Mouse (Mus musculus) thymus, adult 2 months (tissue): ENCODE results near the gene Fbxo47. TPM values are rescaled to one million over a fixed set of nuclear protein-coding genes. Genes with fewer than 3 reads are reported as not detected.

ENCODE experiments used
- DNase-seq: peaks from one replicate; pipeline ENCODE4 v3.0.0; 2021
- H3K27ac ChIP-seq: fragments of 200-500 bp; 2 replicates; pipeline ENCODE4 v1.5.1; 2012; ENCODE audit warnings: low read length, control low read depth; ENCODE audit not compliant: control insufficient read depth, insufficient read depth
- H3K27me3 ChIP-seq: fragments of 200-500 bp; 2 replicates; pipeline ENCODE4 v1.6.1; 2012; ENCODE audit warnings: mild to moderate bottlenecking, low read length, moderate library complexity, mixed read lengths; ENCODE audit not compliant: control insufficient read depth, insufficient read depth
- H3K36me3 ChIP-seq: fragments of 200-500 bp; 2 replicates; pipeline ENCODE4 v1.6.1; 2012; ENCODE audit warnings: mild to moderate bottlenecking, low read length, moderate library complexity; ENCODE audit not compliant: control insufficient read depth, insufficient read depth
- H3K4me1 ChIP-seq: fragments of 200-500 bp; replicated peaks from 2 replicates; pipeline ENCODE4 v1.6.1; 2012; ENCODE audit warnings: low read length; ENCODE audit not compliant: control insufficient read depth, insufficient read depth
- H3K4me3 ChIP-seq: fragments of 200-500 bp; 2 replicates; pipeline ENCODE4 v1.5.1; 2012; ENCODE audit warnings: mild to moderate bottlenecking, low read length, control low read depth, moderate library complexity; ENCODE audit not compliant: control insufficient read depth, insufficient read depth
- CTCF ChIP-seq: fragments of 200-500 bp; IDR thresholded peaks from 2 replicates; pipeline ENCODE4 v1.5.1; 2012; ENCODE audit warnings: mild to moderate bottlenecking, control low read depth, low read length, moderate library complexity, borderline replicate concordance; ENCODE audit not compliant: control insufficient read depth, poor library complexity, insufficient read depth; ENCODE audit errors: extremely low read depth
- POLR2A ChIP-seq: fragments of 200-500 bp; IDR thresholded peaks from 2 replicates; pipeline ENCODE4 v1.6.1; 2012; ENCODE audit warnings: mild to moderate bottlenecking, low read length, control low read depth, moderate library complexity; ENCODE audit not compliant: control insufficient read depth, poor library complexity, insufficient read depth; ENCODE audit errors: extremely low read depth
- WGBS: fragments of 180-500 bp; shearing (Covaris S2); methylation state at CpG from one replicate; pipeline ENCODE4 v1.1.7; 2018; 5-methylcytosine and 5-hydroxymethylcytosine counted together
- polyA plus RNA-seq: library from polyadenylated mRNA; depleted of rRNA; stranded (reverse); fragments of >200 nt; gene quantifications from 2 replicates; pipeline ENCODE4 v1.2.3, GENCODE M21; 2012; rRNA removed

The Fbxo47 gene
- polyA plus RNA-seq, 1 experiment: 0.19 TPM

- no peak for DNase-seq
- 21% methylated on average over 6 of the region's 6 CpGs for WGBS
- Histone ChIP-seq H3K36me3 (no peaks in the 10 kb centered on the region), H3K27me3 (no peaks in the 10 kb centered on the region), H3K4me3 (no peak overlapping the region), H3K4me1 (peaks cover 64% of the 10 kb centered on the region), H3K27ac (peak overlapping the region; percentile 37; the same call in 1 of the 2 replicates)
- TF ChIP-seq POLR2A (no peak), CTCF (no peak)
These were observed 76.3 kb downstream of the Fbxo47 start for GRCm38 (mm10) chr11:97807626-97808025.

- no peak for DNase-seq
- no peak for TF ChIP-seq POLR2A
- no peak for TF ChIP-seq CTCF
- no peak overlapping the region for H3K27ac ChIP-seq
- no peaks in the 10 kb centered on the region for H3K27me3 ChIP-seq
- no peaks in the 10 kb centered on the region for H3K36me3 ChIP-seq
- H3K4me3 ChIP-seq: no peak overlapping the region
- peaks cover 66% of the 10 kb centered on the region for H3K4me1 ChIP-seq
- 95% methylated on average over 7 of the region's 7 CpGs for WGBS
These were observed 77.4 kb downstream of the Fbxo47 start for GRCm38 (mm10) chr11:97806613-97806964.

- no peak overlapping the region for H3K27ac ChIP-seq
- WGBS: 88% methylated on average over 15 of the region's 15 CpGs
- H3K27me3 ChIP-seq: no peaks in the 10 kb centered on the region
- H3K4me1 ChIP-seq: peaks cover 66% of the 10 kb centered on the region
- no peaks in the 10 kb centered on the region for H3K36me3 ChIP-seq
- no peak for DNase-seq
- no peak overlapping the region for H3K4me3 ChIP-seq
- TF ChIP-seq CTCF (no peak), POLR2A (no peak)
These were observed 78.0 kb downstream of the Fbxo47 start for GRCm38 (mm10) chr11:97805662-97806612.

DNA sequence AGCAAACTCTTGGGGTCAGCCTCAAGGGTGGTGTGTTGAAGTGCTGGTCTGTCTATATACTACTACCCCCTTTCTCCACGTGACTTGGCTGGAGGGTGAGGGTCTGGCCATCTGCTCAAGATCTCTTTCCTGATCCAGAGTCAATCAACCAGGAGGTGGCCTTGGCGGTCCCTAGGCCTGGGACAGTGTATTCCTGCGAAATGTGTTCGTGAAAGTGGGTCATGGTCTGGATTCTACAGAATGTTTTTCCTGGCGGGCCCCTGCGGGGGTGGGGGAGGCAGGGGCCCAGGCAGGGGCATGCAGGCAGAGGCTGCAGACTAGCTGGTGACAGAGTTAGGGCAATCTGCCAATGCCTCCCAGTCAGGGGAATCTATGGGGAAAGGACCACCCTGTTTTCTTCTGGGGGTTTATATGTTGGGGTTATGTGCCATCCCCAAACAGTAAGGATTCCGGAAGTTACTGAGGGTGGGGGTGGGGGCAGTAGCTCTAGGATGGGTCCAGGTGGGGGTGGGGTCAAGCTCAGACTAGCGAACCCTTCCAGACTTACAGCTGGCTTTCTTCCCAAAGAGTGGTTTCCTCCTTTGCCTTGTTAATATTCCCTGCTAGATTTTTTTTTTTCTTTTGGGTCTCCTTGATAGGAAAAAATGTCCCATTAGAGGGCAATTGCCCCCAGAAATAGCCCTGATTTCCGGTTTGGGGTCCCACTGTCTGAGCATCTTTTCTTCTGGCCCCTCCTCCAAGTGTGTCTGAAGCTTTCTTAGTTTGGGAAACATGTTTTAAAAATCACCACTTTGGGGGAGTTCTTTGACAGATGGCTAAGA, 78.9 kb downstream of the Fbxo47 start:
- H3K36me3 ChIP-seq: no peaks in the 10 kb centered on the region
- WGBS: 81% methylated on average over 9 of the region's 9 CpGs
- no peaks in the 10 kb centered on the region for H3K27me3 ChIP-seq
- H3K4me1 ChIP-seq: peaks cover 61% of the 10 kb centered on the region
- no peak for DNase-seq
- H3K4me3 ChIP-seq: no peak overlapping the region
- no peak for TF ChIP-seq CTCF
- no peak for TF ChIP-seq POLR2A
- H3K27ac ChIP-seq: no peak overlapping the region

GRCm38 (mm10) chr11:97803847-97804246, 80.1 kb downstream of the Fbxo47 start:
- WGBS: 89% methylated on average over 5 of the region's 5 CpGs
- Histone ChIP-seq H3K4me1 (peaks cover 52% of the 10 kb centered on the region), H3K4me3 (no peak overlapping the region), H3K36me3 (no peaks in the 10 kb centered on the region), H3K27me3 (no peaks in the 10 kb centered on the region), H3K27ac (no peak overlapping the region)
- DNase-seq: no peak
- TF ChIP-seq POLR2A (no peak), CTCF (no peak)

Other genes with a start within 250 kb of the Fbxo47 start
- gene Mllt6, start 220.7 kb downstream of the Fbxo47 start, polyA plus RNA-seq: 89.5 and 99.1 TPM in 2 replicates
- gene Cisd3, start 198.3 kb downstream of the Fbxo47 start, polyA plus RNA-seq: 24.9 and 25.3 TPM in 2 replicates
- 22.6 and 28.2 TPM in 2 replicates for gene Pcgf2, start 183.7 kb downstream of the Fbxo47 start, polyA plus RNA-seq
- 421 and 477 TPM in 2 replicates for gene Psmb3, start 180.8 kb downstream of the Fbxo47 start, polyA plus RNA-seq
- 28.2 and 34.8 TPM in 2 replicates for gene Pip4k2b, start 139.4 kb downstream of the Fbxo47 start, polyA plus RNA-seq
- 14.9 and 16.6 TPM in 2 replicates for gene Cwc25, start 117.6 kb downstream of the Fbxo47 start, polyA plus RNA-seq
- gene 1700001P01Rik, start 108.2 kb downstream of the Fbxo47 start, polyA plus RNA-seq: 0.38 and 0.50 TPM in 2 replicates
- 140 and 154 TPM in 2 replicates for gene Rpl23, start 101.7 kb downstream of the Fbxo47 start, polyA plus RNA-seq
- 167 and 178 TPM in 2 replicates for gene Lasp1, start 85.2 kb downstream of the Fbxo47 start, polyA plus RNA-seq
- gene B230217C12Rik, start 43.4 kb downstream of the Fbxo47 start, polyA plus RNA-seq: 4.7 and 6.2 TPM in 2 replicates
- gene Plxdc1, start 102.3 kb upstream of the Fbxo47 start, polyA plus RNA-seq: 77.5 and 94.1 TPM in 2 replicates
- gene Arl5c, start 112.0 kb upstream of the Fbxo47 start, polyA plus RNA-seq: 181 and 217 TPM in 2 replicates
- gene Cacnb1, start 138.9 kb upstream of the Fbxo47 start, polyA plus RNA-seq: 27.1 and 32.9 TPM in 2 replicates
- 1,012 and 1,033 TPM in 2 replicates for gene Rpl19, start 142.6 kb upstream of the Fbxo47 start, polyA plus RNA-seq
- gene Stac2, start 169.3 kb upstream of the Fbxo47 start, polyA plus RNA-seq: 0.50 and 0.55 TPM in 2 replicates